Mouse (Mus musculus): ENCODE results near the gene Scmh1. TPM values are rescaled to one million over a fixed set of nuclear protein-coding genes. Genes with fewer than 3 reads are reported as not detected.

Gene Scmh1
- total and polyA plus RNA-seq, 2 experiments from 2014 or later = 57.3 to 66.8 TPM

DNA sequence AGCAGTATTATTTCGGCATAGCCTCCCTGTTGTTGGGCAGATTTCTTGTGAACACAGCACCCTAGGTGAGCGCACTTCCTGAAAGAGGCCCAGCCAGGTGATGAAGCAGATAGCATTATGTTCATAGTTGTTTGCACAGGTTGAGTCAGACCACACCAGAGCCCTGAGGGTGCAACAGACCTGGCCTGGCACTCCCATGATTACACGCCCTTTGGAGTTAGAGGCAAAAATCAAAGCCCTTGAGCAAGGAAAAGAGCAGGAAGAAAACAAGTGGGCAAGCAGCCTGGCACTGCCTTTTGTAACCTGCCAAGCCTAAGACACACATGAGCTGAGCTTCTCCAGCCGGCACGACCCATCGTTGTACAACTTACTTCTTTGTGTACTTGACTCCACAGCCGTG is 111.4 kb downstream of the Scmh1 start:
- no peak overlapping the region for H3K27ac ChIP-seq (ENCODE audit: low read depth, low read length)
- ATAC-seq (ENCODE audit: low FRiP score) (no peak), DNase-seq (ENCODE audit: low spot score) (no peak)
- peaks cover 43% of the 10 kb centered on the region for H3K36me3 ChIP-seq (ENCODE audit: insufficient read depth, low read length)
- TF ChIP-seq CTCF (IDR thresholded peaks at IDR 0.05) = no peak
- no peak overlapping the region for H3K4me3 ChIP-seq (ENCODE audit: low read depth, low read length)
- H3K9ac ChIP-seq (replicated peaks; ENCODE audit: low read length, poor library complexity, severe bottlenecking) = no peak overlapping the region
- 93% methylated on average over 7 of the region's 7 CpGs for WGBS
- no peaks in the 10 kb centered on the region for H3K9me3 ChIP-seq (ENCODE audit: low read length)
- H3K4me1 ChIP-seq (ENCODE audit: insufficient read depth, low read length) = no peaks in the 10 kb centered on the region
- no peak overlapping the region for H3K4me2 ChIP-seq (ENCODE audit: low read depth, low read length, poor library complexity, severe bottlenecking)
- H3K27me3 ChIP-seq (ENCODE audit: insufficient read depth, low read length) = no peaks in the 10 kb centered on the region

DNA sequence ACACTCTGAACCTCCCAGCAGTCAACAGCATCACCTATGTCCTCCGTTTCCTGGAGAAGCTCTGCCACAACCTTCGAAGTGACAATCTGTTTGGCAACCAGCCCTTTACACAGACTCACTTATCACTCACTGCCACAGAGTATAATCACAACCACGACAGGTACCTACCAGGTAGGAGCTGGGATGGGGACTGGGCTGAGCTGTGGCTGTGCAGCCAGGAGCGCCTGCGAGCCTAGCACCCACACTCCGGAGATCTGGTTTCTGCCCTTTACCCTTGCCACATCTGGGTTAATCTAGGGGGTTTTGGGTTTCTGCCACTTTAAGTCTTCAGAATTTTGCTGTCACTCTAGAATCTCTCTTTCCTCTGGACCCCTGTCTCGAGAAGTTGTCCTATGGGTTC is 111.8 kb downstream of the Scmh1 start:
- 96% methylated on average over 7 of the region's 7 CpGs for WGBS
- no peak overlapping the region for H3K27ac ChIP-seq (ENCODE audit: low read depth, low read length)
- H3K4me1 ChIP-seq (ENCODE audit: insufficient read depth, low read length) = no peaks in the 10 kb centered on the region
- H3K4me2 ChIP-seq (ENCODE audit: low read depth, low read length, poor library complexity, severe bottlenecking) = no peak overlapping the region
- H3K36me3 ChIP-seq (ENCODE audit: insufficient read depth, low read length) = peaks cover 47% of the 10 kb centered on the region
- H3K9ac ChIP-seq (replicated peaks; ENCODE audit: low read length, poor library complexity, severe bottlenecking) = no peak overlapping the region
- no peak overlapping the region for H3K4me3 ChIP-seq (ENCODE audit: low read depth, low read length)
- H3K9me3 ChIP-seq (ENCODE audit: low read length) = no peaks in the 10 kb centered on the region
- no peak for ATAC-seq (ENCODE audit: low FRiP score)
- no peaks in the 10 kb centered on the region for H3K27me3 ChIP-seq (ENCODE audit: insufficient read depth, low read length)
- DNase-seq (ENCODE audit: low spot score) = no peak
- no peak for TF ChIP-seq CTCF (IDR thresholded peaks at IDR 0.05)

DNA sequence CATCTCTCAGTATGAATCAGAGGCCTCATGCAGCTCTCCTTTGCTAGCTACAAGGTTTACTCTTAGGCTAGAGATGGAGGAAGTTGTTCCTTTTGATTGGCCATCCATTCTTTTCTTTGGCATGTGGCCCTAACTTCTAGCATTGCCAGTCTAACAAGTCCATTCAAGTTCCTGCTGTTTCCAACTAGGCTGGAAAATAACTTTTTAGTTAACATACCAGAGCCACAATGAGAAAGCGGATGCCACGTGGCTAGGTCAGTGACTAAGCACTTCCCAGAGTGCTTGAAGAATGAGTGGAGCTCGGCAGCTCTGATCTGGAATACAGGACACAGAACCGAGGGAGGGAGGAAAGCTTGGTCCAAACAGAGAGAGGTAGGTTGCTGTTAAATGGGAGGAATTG is 112.3 kb downstream of the Scmh1 start:
- ATAC-seq (ENCODE audit: low FRiP score) (no peak), DNase-seq (ENCODE audit: low spot score) (no peak)
- H3K36me3 ChIP-seq (ENCODE audit: insufficient read depth, low read length) = peaks cover 49% of the 10 kb centered on the region
- no peak overlapping the region for H3K9ac ChIP-seq (replicated peaks; ENCODE audit: low read length, poor library complexity, severe bottlenecking)
- no peak for TF ChIP-seq CTCF (IDR thresholded peaks at IDR 0.05)
- WGBS = 78% methylated on average over 4 of the region's 4 CpGs
- H3K4me1 ChIP-seq (ENCODE audit: insufficient read depth, low read length) = no peaks in the 10 kb centered on the region
- H3K27me3 ChIP-seq (ENCODE audit: insufficient read depth, low read length) = no peaks in the 10 kb centered on the region
- H3K9me3 ChIP-seq (ENCODE audit: low read length) = no peaks in the 10 kb centered on the region
- H3K27ac ChIP-seq (ENCODE audit: low read depth, low read length) = no peak overlapping the region
- H3K4me3 ChIP-seq (ENCODE audit: low read depth, low read length) = no peak overlapping the region
- no peak overlapping the region for H3K4me2 ChIP-seq (ENCODE audit: low read depth, low read length, poor library complexity, severe bottlenecking)

DNA sequence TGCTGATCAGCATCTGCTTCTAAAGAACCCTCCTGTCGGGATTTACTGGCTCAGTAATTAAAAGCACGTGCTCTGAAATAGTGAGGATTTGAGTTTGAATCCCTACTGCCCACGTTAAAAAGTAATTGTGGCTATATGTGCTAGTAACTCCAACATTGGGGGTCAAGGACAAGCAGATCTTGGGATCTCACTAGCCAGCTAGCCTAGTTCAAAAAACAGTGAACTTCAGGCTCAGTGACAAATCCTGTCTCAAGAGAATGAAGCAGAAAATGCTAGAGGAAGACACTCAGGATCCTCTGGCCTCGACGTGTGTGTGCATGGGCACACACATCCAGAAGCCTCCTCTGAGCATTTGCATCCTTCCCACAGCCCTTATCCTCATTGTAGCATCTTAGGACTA is 116.7 kb downstream of the Scmh1 start:
- Histone ChIP-seq H3K4me1 (ENCODE audit: insufficient read depth, low read length) (no peaks in the 10 kb centered on the region), H3K27ac (ENCODE audit: low read depth, low read length) (no peak overlapping the region), H3K4me2 (ENCODE audit: low read depth, low read length, poor library complexity, severe bottlenecking) (no peak overlapping the region), H3K36me3 (ENCODE audit: insufficient read depth, low read length) (peaks cover 68% of the 10 kb centered on the region), H3K9me3 (ENCODE audit: low read length) (no peaks in the 10 kb centered on the region), H3K4me3 (ENCODE audit: low read depth, low read length) (no peak overlapping the region), H3K9ac (replicated peaks; ENCODE audit: low read length, poor library complexity, severe bottlenecking) (no peak overlapping the region), H3K27me3 (ENCODE audit: insufficient read depth, low read length) (no peaks in the 10 kb centered on the region)
- WGBS = 71% methylated on average over 5 of the region's 5 CpGs
- no peak for TF ChIP-seq CTCF (IDR thresholded peaks at IDR 0.05)
- ATAC-seq (ENCODE audit: low FRiP score) (no peak), DNase-seq (ENCODE audit: low spot score) (no peak)

DNA sequence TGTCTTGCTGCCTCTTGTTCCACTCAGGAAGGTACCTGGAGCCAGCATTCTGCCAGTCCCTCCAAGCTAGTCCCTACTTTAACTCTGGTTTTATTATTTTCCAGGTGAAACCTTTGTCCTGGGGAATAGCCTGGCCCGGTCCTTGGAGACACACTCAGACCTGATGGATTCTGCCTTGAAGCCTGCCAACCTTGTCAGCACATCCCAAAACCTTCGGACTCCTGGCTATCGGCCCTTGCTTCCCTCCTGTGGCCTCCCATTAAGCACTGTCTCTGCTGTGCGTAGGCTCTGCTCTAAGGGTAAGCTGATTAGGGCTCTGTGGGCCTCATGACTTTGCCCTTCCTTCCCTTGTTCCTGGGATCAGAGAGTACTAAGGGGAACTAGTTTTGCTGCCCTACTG is 117.3 kb downstream of the Scmh1 start:
- H3K4me2 ChIP-seq (ENCODE audit: low read depth, low read length, poor library complexity, severe bottlenecking) = no peak overlapping the region
- no peak for ATAC-seq (ENCODE audit: low FRiP score)
- no peak for TF ChIP-seq CTCF (IDR thresholded peaks at IDR 0.05)
- no peaks in the 10 kb centered on the region for H3K9me3 ChIP-seq (ENCODE audit: low read length)
- no peak overlapping the region for H3K9ac ChIP-seq (replicated peaks; ENCODE audit: low read length, poor library complexity, severe bottlenecking)
- no peak for DNase-seq (ENCODE audit: low spot score)
- H3K4me1 ChIP-seq (ENCODE audit: insufficient read depth, low read length) = no peaks in the 10 kb centered on the region
- WGBS = 91% methylated on average over 4 of the region's 4 CpGs
- H3K27ac ChIP-seq (ENCODE audit: low read depth, low read length) = no peak overlapping the region
- H3K4me3 ChIP-seq (ENCODE audit: low read depth, low read length) = no peak overlapping the region
- peaks cover 63% of the 10 kb centered on the region for H3K36me3 ChIP-seq (ENCODE audit: insufficient read depth, low read length)
- H3K27me3 ChIP-seq (ENCODE audit: insufficient read depth, low read length) = no peaks in the 10 kb centered on the region

DNA sequence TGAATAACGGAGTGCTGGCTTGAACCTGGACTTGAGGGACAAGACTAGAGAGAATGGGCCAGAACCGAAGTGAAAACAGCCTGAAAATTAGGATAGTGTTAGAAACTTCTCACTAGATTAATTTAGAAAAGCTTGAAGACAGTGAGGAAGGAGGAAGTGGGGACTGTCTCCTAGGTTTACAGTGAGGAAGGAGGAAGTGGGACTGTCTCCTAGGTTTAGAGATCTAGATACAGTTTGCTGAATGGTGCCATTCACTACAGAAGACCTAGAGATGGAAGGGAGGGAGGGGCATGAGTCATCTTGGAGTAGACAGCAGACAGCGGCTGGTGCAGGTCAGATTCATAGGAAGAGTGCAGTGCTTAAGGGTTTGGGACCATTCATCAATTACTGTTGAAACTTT is 118.0 kb downstream of the Scmh1 start:
- ATAC-seq (ENCODE audit: low FRiP score) (no peak), DNase-seq (ENCODE audit: low spot score) (no peak)
- no peak overlapping the region for H3K27ac ChIP-seq (ENCODE audit: low read depth, low read length)
- peaks cover 62% of the 10 kb centered on the region for H3K36me3 ChIP-seq (ENCODE audit: insufficient read depth, low read length)
- H3K9ac ChIP-seq (replicated peaks; ENCODE audit: low read length, poor library complexity, severe bottlenecking) = no peak overlapping the region
- H3K4me2 ChIP-seq (ENCODE audit: low read depth, low read length, poor library complexity, severe bottlenecking) = no peak overlapping the region
- no peaks in the 10 kb centered on the region for H3K4me1 ChIP-seq (ENCODE audit: insufficient read depth, low read length)
- H3K4me3 ChIP-seq (ENCODE audit: low read depth, low read length) = no peak overlapping the region
- no peaks in the 10 kb centered on the region for H3K27me3 ChIP-seq (ENCODE audit: insufficient read depth, low read length)
- no peaks in the 10 kb centered on the region for H3K9me3 ChIP-seq (ENCODE audit: low read length)
- no peak for TF ChIP-seq CTCF (IDR thresholded peaks at IDR 0.05)
- 93% methylated on average over 3 of the region's 3 CpGs for WGBS

All from midbrain, postnatal 0 days (tissue).